Mouse (Mus musculus): ENCODE measurements around the gene Ddah2. TPM values are rescaled to one million over a fixed set of nuclear protein-coding genes. Genes with fewer than 3 reads are reported as not detected.

Gene Ddah2
- polyA plus RNA-seq, 2 experiments: 271 to 358 TPM

DNA sequence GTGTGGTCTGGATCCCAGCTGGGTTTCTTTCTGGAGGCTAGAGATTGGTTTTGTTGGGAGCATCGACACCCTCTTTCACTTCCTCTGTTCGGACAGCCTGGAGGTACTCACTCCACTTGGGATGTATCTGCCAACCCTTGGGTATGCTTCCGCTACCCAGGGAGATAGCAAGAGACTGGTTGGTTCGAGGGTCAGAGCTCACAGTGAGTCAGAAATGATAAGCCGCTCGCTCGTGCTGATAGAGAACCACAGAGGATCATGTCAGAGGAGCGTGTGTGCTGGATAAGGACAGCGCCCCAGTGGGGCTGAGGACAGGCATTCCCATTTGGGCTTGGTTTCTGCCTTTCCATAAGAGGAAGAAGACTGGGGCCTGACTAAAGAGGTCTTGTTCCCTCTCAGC, 20.9 kb downstream of the Ddah2 start:
- no peak overlapping the region for H3K27ac ChIP-seq (replicated peaks; ENCODE audit: low read depth, low read length)
- no peak for DNase-seq (ENCODE audit: low spot score)
- H3K4me3 ChIP-seq (replicated peaks; ENCODE audit: low read length): no peak overlapping the region
- 72% methylated on average over 9 of the region's 9 CpGs for WGBS
- H3K36me3 ChIP-seq (ENCODE audit: control insufficient read depth, insufficient read depth, low read length): no peaks in the 10 kb centered on the region
- H3K9ac ChIP-seq (ENCODE audit: low read depth, low read length, severe bottlenecking): no peak overlapping the region
- H3K9me3 ChIP-seq (ENCODE audit: control insufficient read depth, low read length): no peaks in the 10 kb centered on the region
- no peak for TF ChIP-seq POLR2A (IDR thresholded peaks at IDR 0.05; ENCODE audit: borderline replicate concordance, extremely low read depth, insufficient read depth, insufficient read length)
- no peak for ATAC-seq (ENCODE audit: low FRiP score, low read depth)
- peaks cover 5% of the 10 kb centered on the region; the same call in 1 of the 2 replicates for H3K4me1 ChIP-seq (ENCODE audit: control insufficient read depth, insufficient read depth, low read length)
- H3K27me3 ChIP-seq (ENCODE audit: control insufficient read depth, insufficient read depth, low read length): no peaks in the 10 kb centered on the region
- H3K4me2 ChIP-seq (replicated peaks; ENCODE audit: low read depth, low read length, severe bottlenecking): no peak overlapping the region

DNA sequence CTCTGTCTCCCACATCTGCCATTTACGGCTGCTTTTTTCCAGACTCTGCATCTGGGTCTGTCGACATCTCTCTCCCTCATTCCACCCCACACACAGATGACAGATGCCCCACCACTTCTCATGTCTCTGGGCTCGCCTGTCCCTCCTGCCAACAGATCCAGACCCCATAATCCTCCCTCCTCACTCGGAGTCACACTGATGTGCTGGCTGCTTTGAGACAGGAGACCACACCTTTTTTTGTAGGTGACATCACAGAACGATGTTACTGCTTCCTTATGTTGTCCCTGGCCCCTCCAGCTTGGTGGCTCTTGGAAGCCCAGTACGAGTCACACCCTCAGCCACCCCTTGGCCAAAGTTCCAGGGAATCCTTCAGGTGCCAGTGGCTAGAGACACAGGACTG, 21.4 kb downstream of the Ddah2 start:
- DNase-seq (ENCODE audit: low spot score): no peak
- no peak overlapping the region for H3K4me2 ChIP-seq (replicated peaks; ENCODE audit: low read depth, low read length, severe bottlenecking)
- H3K27me3 ChIP-seq (ENCODE audit: control insufficient read depth, insufficient read depth, low read length): no peaks in the 10 kb centered on the region
- H3K27ac ChIP-seq (replicated peaks; ENCODE audit: low read depth, low read length): no peak overlapping the region
- no peak overlapping the region for H3K4me3 ChIP-seq (replicated peaks; ENCODE audit: low read length)
- no peak overlapping the region for H3K9ac ChIP-seq (ENCODE audit: low read depth, low read length, severe bottlenecking)
- 49% methylated on average over 6 of the region's 6 CpGs for WGBS
- peaks cover 5% of the 10 kb centered on the region; the same call in 1 of the 2 replicates for H3K4me1 ChIP-seq (ENCODE audit: control insufficient read depth, insufficient read depth, low read length)
- no peak for ATAC-seq (ENCODE audit: low FRiP score, low read depth)
- no peak for TF ChIP-seq POLR2A (IDR thresholded peaks at IDR 0.05; ENCODE audit: borderline replicate concordance, extremely low read depth, insufficient read depth, insufficient read length)
- H3K36me3 ChIP-seq (ENCODE audit: control insufficient read depth, insufficient read depth, low read length): no peaks in the 10 kb centered on the region
- H3K9me3 ChIP-seq (ENCODE audit: control insufficient read depth, low read length): no peaks in the 10 kb centered on the region

DNA sequence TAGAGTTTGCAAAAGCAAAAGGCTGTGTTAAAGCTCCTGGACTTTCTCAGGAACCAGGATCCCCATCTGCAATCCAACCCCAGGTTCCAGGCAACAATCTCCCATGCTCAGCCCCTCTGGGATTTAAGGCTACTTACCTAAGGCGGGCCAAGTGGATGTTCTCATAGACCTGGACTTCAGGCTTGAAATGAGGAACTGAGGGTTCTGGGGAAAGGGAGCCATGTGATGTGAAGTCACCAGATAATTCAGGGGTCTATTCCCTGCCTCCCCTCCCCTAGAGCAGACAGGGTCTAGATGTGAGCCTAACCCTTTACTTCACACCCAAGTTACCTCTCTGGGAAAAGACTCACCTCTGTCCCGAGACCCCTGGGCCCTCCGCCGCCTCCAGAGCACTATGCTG, 21.9 kb downstream of the Ddah2 start:
- H3K4me3 ChIP-seq (replicated peaks; ENCODE audit: low read length): no peak overlapping the region
- H3K9me3 ChIP-seq (ENCODE audit: control insufficient read depth, low read length): no peaks in the 10 kb centered on the region
- H3K36me3 ChIP-seq (ENCODE audit: control insufficient read depth, insufficient read depth, low read length): no peaks in the 10 kb centered on the region
- H3K9ac ChIP-seq (ENCODE audit: low read depth, low read length, severe bottlenecking): no peak overlapping the region
- H3K27ac ChIP-seq (replicated peaks; ENCODE audit: low read depth, low read length): no peak overlapping the region
- H3K4me1 ChIP-seq (ENCODE audit: control insufficient read depth, insufficient read depth, low read length): peaks cover 5% of the 10 kb centered on the region; the same call in 1 of the 2 replicates
- ATAC-seq (ENCODE audit: low FRiP score, low read depth) (no peak), DNase-seq (ENCODE audit: low spot score) (no peak)
- H3K4me2 ChIP-seq (replicated peaks; ENCODE audit: low read depth, low read length, severe bottlenecking): no peak overlapping the region
- WGBS: 94% methylated on average over 4 of the region's 4 CpGs
- no peak for TF ChIP-seq POLR2A (IDR thresholded peaks at IDR 0.05; ENCODE audit: borderline replicate concordance, extremely low read depth, insufficient read depth, insufficient read length)
- no peaks in the 10 kb centered on the region for H3K27me3 ChIP-seq (ENCODE audit: control insufficient read depth, insufficient read depth, low read length)

DNA sequence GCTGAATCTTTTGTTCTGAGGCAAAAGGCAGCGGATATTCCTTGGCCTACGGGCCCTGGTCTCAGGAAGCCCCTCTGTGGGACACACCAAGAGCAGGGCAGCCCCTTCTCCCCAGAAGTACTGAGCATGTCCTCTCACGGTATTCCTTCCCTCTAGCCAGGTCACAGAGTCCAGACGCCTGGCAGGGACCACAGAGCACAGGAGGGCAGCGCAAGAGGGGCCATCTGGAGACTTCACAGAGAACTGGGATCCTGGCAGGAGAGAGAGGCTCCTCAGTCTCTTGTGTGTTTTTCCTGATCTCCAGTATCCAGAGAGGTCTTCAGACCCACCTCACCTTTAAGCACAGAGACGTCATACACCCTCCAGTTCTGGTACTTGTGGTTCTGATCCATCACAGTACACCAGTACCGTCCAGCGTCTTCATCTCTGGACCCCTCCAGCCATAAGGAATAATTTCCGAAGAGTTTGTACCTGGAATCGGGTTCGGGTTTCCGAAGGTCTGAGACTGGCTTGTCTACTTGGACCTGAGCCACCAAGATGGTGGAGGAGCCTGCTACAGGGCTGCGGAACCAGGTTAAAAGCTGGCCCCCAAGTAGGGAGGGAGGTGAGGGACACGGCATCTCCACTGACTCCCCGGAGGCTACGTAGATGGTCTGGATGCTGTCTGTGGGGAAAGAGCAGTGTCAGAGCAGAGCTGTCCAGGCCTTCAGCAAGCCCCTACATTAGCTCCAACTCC, 24.2 kb downstream of the Ddah2 start:
- no peak for TF ChIP-seq POLR2A (IDR thresholded peaks at IDR 0.05; ENCODE audit: borderline replicate concordance, extremely low read depth, insufficient read depth, insufficient read length)
- Histone ChIP-seq H3K27me3 (ENCODE audit: control insufficient read depth, insufficient read depth, low read length) (no peaks in the 10 kb centered on the region), H3K9me3 (ENCODE audit: control insufficient read depth, low read length) (no peaks in the 10 kb centered on the region), H3K4me1 (ENCODE audit: control insufficient read depth, insufficient read depth, low read length) (peaks cover under 1% of the 10 kb centered on the region; the same call in 1 of the 2 replicates), H3K4me2 (replicated peaks; ENCODE audit: low read depth, low read length, severe bottlenecking) (no peak overlapping the region), H3K4me3 (replicated peaks; ENCODE audit: low read length) (no peak overlapping the region), H3K36me3 (ENCODE audit: control insufficient read depth, insufficient read depth, low read length) (no peaks in the 10 kb centered on the region), H3K9ac (ENCODE audit: low read depth, low read length, severe bottlenecking) (no peak overlapping the region), H3K27ac (replicated peaks; ENCODE audit: low read depth, low read length) (no peak overlapping the region)
- 80% methylated on average over 16 of the region's 16 CpGs for WGBS
- no peak for DNase-seq (ENCODE audit: low spot score)
- ATAC-seq (ENCODE audit: low FRiP score, low read depth): no peak

DNA sequence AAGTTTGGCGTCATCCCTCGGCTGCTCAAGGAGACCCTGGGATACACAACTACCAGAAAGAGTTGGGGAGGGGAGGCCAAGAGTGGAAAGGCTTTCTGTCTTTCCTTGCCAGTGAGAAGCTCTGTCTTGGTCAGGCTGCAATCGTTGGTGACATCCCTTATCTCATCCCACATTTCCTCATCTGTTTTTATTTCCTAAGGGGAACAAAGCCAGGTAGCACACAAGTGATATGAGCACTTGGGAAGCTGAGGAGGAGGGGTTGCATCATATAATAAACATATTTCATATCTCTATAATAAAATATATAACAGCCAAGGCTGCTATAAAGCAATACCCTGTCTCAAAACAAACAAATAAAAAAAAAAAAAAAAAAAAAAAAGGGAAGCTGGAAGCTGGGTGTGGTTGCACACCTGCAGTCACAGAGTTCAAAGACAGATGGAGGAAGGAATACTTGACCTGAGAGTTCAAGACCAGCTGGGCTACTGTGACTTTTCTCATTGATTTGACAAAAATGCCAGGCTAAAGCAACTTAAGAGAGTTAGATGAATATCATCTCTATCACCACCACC, 25.2 kb downstream of the Ddah2 start:
- no peaks in the 10 kb centered on the region for H3K4me1 ChIP-seq (ENCODE audit: control insufficient read depth, insufficient read depth, low read length)
- no peak overlapping the region for H3K4me3 ChIP-seq (replicated peaks; ENCODE audit: low read length)
- no peaks in the 10 kb centered on the region for H3K36me3 ChIP-seq (ENCODE audit: control insufficient read depth, insufficient read depth, low read length)
- H3K27me3 ChIP-seq (ENCODE audit: control insufficient read depth, insufficient read depth, low read length): no peaks in the 10 kb centered on the region
- no peak overlapping the region for H3K4me2 ChIP-seq (replicated peaks; ENCODE audit: low read depth, low read length, severe bottlenecking)
- no peak overlapping the region for H3K9ac ChIP-seq (ENCODE audit: low read depth, low read length, severe bottlenecking)
- DNase-seq (ENCODE audit: low spot score): no peak
- no peaks in the 10 kb centered on the region for H3K9me3 ChIP-seq (ENCODE audit: control insufficient read depth, low read length)
- 83% methylated on average over 3 of the region's 3 CpGs for WGBS
- ATAC-seq (ENCODE audit: low FRiP score, low read depth): no peak
- no peak for TF ChIP-seq POLR2A (IDR thresholded peaks at IDR 0.05; ENCODE audit: borderline replicate concordance, extremely low read depth, insufficient read depth, insufficient read length)
- H3K27ac ChIP-seq (replicated peaks; ENCODE audit: low read depth, low read length): no peak overlapping the region
